Mouse (Mus musculus) cortical plate, adult 2 months (tissue): ENCODE measurements at regions not wholly inside any gene's neighbourhood (a gene's known extent, or its start where the extent isn't known, plus 50 kb on each side); places are given as distances from the start of the nearest gene placed in this dataset.

Experiments used
- CTCF ChIP-seq: fragments of 200-500 bp; IDR thresholded peaks from 2 replicates; pipeline ENCODE4 v1.5.1; 2011; ENCODE audit warnings: mild to moderate bottlenecking, control low read depth, low read length; ENCODE audit not compliant: insufficient read depth; ENCODE audit errors: extremely low read depth
- POLR2A ChIP-seq: fragments of 200-500 bp; IDR thresholded peaks from 2 replicates; pipeline ENCODE4 v1.6.1; 2011; ENCODE audit warnings: mild to moderate bottlenecking, low read length, control low read depth; ENCODE audit not compliant: insufficient read depth; ENCODE audit errors: extremely low read depth

DNA sequence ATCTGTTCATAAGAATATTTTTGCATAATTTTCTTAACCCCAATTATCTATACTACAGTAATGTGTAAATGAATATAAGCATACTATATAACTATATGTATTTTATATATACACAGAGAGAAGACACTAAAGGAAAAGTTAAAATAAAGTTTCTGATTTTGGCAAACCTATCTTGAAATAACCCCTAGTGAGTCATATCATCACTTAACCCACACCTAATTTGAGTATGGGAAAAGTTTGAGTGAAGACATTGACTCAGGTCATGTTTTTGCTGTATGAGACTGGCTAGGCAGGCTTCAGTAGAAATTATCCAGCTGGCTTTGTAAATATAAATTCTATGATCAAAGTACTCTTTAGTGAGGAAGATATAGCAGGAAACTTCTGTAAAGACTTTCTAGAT is 223.1 kb upstream of the Klf12 start:
- TF ChIP-seq CTCF (no peak), POLR2A (no peak)
